Mouse (Mus musculus) embryonic facial prominence, embryonic 14.5 days (tissue): ENCODE data around the gene Olfr312. TPM values are rescaled to one million over a fixed set of nuclear protein-coding genes. Genes with fewer than 3 reads are reported as not detected.

Experiments used
- ATAC-seq: fragments of 200-750 bp; cut with Nextera tagmentation; 2 replicates; pipeline ENCODE4 v1.8.0; 2017; ENCODE audit warnings: low read depth, moderate number of reproducible peaks, moderate TSS enrichment
- DNase-seq: peaks from one replicate; pipeline ENCODE4 v3.0.0-alpha.2; 2015; ENCODE audit warnings: low spot score
- H3K27ac ChIP-seq: fragments of 300-500 bp; sonication (generic); replicated peaks from 2 replicates; pipeline ENCODE4 v1.5.1; 2014; ENCODE audit warnings: low read depth, mild to moderate bottlenecking, low read length, moderate library complexity
- H3K27me3 ChIP-seq: fragments of 300-500 bp; sonication (generic); replicated peaks from 2 replicates; pipeline ENCODE4 v1.6.1; 2014; ENCODE audit warnings: low read length; ENCODE audit not compliant: control insufficient read depth, insufficient read depth
- H3K36me3 ChIP-seq: fragments of 300-500 bp; sonication (generic); 2 replicates; pipeline ENCODE4 v1.6.1; 2014; ENCODE audit warnings: low read length, mixed read lengths; ENCODE audit not compliant: control insufficient read depth, insufficient read depth
- H3K4me1 ChIP-seq: fragments of 300-500 bp; sonication (generic); 2 replicates; pipeline ENCODE4 v1.6.1; 2014; ENCODE audit warnings: antibody characterized with exemption, low read length; ENCODE audit not compliant: control insufficient read depth, insufficient read depth
- H3K4me2 ChIP-seq: fragments of 300-500 bp; sonication (generic); 2 replicates; pipeline ENCODE4 v1.6.1; 2014; ENCODE audit warnings: low read depth, mild to moderate bottlenecking, low read length, moderate library complexity, mixed read lengths
- H3K4me3 ChIP-seq: fragments of 300-500 bp; sonication (generic); 2 replicates; pipeline ENCODE4 v1.5.1; 2014; ENCODE audit warnings: low read depth, mild to moderate bottlenecking, low read length
- H3K9ac ChIP-seq: fragments of 300-500 bp; sonication (generic); 2 replicates; pipeline ENCODE4 v1.6.1; 2014; ENCODE audit warnings: low read depth, mild to moderate bottlenecking, low read length, moderate library complexity, mixed read lengths
- H3K9me3 ChIP-seq: fragments of 300-500 bp; sonication (generic); 2 replicates; pipeline ENCODE4 v1.6.1; 2016; ENCODE audit warnings: low read length; ENCODE audit not compliant: control insufficient read depth
- WGBS: fragments of 180-500 bp; shearing (Covaris S2); extraction: QIAGEN DNeasy Blood & Tissue Kit; methylation state at CpG from one replicate; pipeline ENCODE4 v1.1.7; 2014; 5-methylcytosine and 5-hydroxymethylcytosine counted together
- polyA plus RNA-seq: library from polyadenylated mRNA; unstranded; fragments of >200 nt; fragmentation: Nextera tagmentation; extraction: Ambion mirVana; gene quantifications from 2 replicates; pipeline ENCODE4 v1.2.1, GENCODE M21; 2014

The Olfr312 gene
- polyA plus RNA-seq, 1 experiment from 2014 or later = not detected

DNA sequence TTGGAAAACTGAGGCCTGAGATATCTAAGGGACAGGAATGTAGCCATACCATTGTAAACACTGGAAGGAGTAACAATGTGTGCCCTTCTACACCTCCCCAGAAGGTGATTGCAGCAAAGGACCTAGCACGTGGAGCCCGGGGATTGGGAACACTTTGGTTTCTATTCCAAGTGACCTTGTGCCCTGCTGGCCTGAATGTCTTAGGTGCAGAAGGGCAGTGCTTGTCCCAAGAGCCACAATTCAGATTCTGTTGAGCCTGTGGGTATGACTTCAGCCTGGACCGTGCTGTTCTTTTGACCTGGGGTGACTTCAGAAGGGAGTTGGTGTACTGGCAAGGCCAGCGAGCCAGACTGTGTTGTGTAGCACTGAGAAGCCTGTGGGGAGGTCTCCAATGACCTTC, 41.9 kb downstream of the Olfr312 start:
- DNase-seq (no peak), ATAC-seq (no peak)
- Histone ChIP-seq H3K9ac (no peak overlapping the region), H3K27ac (no peak overlapping the region), H3K4me3 (no peak overlapping the region), H3K4me1 (0 out of 2 replicates have a peak, but pooled peaks cover 6% of the 10 kb centered on the region), H3K27me3 (no peaks in the 10 kb centered on the region), H3K4me2 (no peak overlapping the region), H3K36me3 (peaks cover 13% of the 10 kb centered on the region), H3K9me3 (no peaks in the 10 kb centered on the region)
- 85% methylated on average over 4 of the region's 4 CpGs for WGBS

DNA sequence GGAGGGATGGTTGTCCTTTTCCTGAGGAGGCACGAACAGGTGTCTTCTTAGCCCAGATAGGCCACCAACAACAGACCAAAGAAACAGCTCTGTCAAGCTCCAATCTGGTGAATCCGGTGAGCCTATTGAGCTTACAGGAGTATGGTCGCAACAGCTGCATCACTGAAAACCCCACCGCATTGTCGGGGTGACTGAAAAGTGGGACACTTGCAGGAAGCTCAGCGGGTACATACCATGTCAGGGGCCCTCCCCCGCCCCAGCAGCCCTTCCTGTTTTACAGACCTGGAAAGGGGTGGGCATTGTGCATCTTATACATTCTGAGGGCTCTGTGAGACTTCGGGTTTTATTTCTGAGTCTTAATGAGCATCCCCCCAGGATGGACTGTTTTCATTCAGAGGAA, 54.7 kb downstream of the Olfr312 start:
- Histone ChIP-seq H3K9me3 (no peaks in the 10 kb centered on the region), H3K27me3 (no peaks in the 10 kb centered on the region), H3K4me3 (no peak overlapping the region), H3K27ac (no peak overlapping the region), H3K4me1 (no peaks in the 10 kb centered on the region), H3K4me2 (no peak overlapping the region), H3K36me3 (peaks cover 49% of the 10 kb centered on the region), H3K9ac (no peak overlapping the region)
- no peak for ATAC-seq
- WGBS = 83% methylated on average over 8 of the region's 8 CpGs
- DNase-seq = no peak

Other genes with a start within 250 kb of the Olfr312 start
- gene Olfr324, start 234.1 kb upstream of the Olfr312 start, polyA plus RNA-seq = not detected in 2 replicates
- gene 2210407C18Rik, start 213.2 kb upstream of the Olfr312 start, polyA plus RNA-seq = not detected in 2 replicates
- not detected in 2 replicates for gene Olfr323, start 198.7 kb upstream of the Olfr312 start, polyA plus RNA-seq
- 0.07 and 0.09 TPM in 2 replicates for gene Trim58, start 188.8 kb upstream of the Olfr312 start, polyA plus RNA-seq
- not detected in 2 replicates for gene Olfr322, start 170.5 kb upstream of the Olfr312 start, polyA plus RNA-seq
- not detected in 2 replicates for gene Olfr320, start 148.1 kb upstream of the Olfr312 start, polyA plus RNA-seq
- 0.33 TPM in 1 of 2 replicates, not detected in the other for gene Olfr319, start 130.1 kb upstream of the Olfr312 start, polyA plus RNA-seq
- not detected in 2 replicates for gene Olfr318, start 105.2 kb upstream of the Olfr312 start, polyA plus RNA-seq
- gene Olfr317, start 90.0 kb upstream of the Olfr312 start, polyA plus RNA-seq = not detected in 2 replicates
- gene Olfr316, start 76.5 kb upstream of the Olfr312 start, polyA plus RNA-seq = not detected in 2 replicates
- gene Olfr315, start 56.0 kb upstream of the Olfr312 start, polyA plus RNA-seq = 0.13 TPM in 1 of 2 replicates, not detected in the other
- gene Olfr314, start 46.3 kb upstream of the Olfr312 start, polyA plus RNA-seq = not detected in 2 replicates
- 1.7 and 5.7 TPM in 2 replicates for gene Fam183b, start 27.3 kb upstream of the Olfr312 start, polyA plus RNA-seq
- gene Olfr313, start 14.2 kb upstream of the Olfr312 start, polyA plus RNA-seq = 0.07 TPM in 1 of 2 replicates, not detected in the other
- gene Olfr311, start 10.0 kb downstream of the Olfr312 start, polyA plus RNA-seq = 0.08 TPM in 1 of 2 replicates, not detected in the other
- gene Gm12258, start 17.9 kb downstream of the Olfr312 start, polyA plus RNA-seq = 8.3 and 10.2 TPM in 2 replicates
- 6.4 and 6.7 TPM in 2 replicates for gene 2810021J22Rik, start 38.0 kb downstream of the Olfr312 start, polyA plus RNA-seq
- gene Zfp39, start 75.0 kb downstream of the Olfr312 start, polyA plus RNA-seq = 5.2 and 6.5 TPM in 2 replicates
- 0.07 TPM in 1 of 2 replicates, not detected in the other for gene Btnl10, start 88.7 kb downstream of the Olfr312 start, polyA plus RNA-seq
- gene Rnf187, start 109.7 kb downstream of the Olfr312 start, polyA plus RNA-seq = 256 and 271 TPM in 2 replicates
- 14.9 and 20.8 TPM in 2 replicates for gene Hist3h2ba, start 119.7 kb downstream of the Olfr312 start, polyA plus RNA-seq
- 27.6 and 29.7 TPM in 2 replicates for gene Hist3h2a, start 125.4 kb downstream of the Olfr312 start, polyA plus RNA-seq
- 0.41 and 0.51 TPM in 2 replicates for gene Trim17, start 125.4 kb downstream of the Olfr312 start, polyA plus RNA-seq
- 19.2 and 23.0 TPM in 2 replicates for gene Trim11, start 148.9 kb downstream of the Olfr312 start, polyA plus RNA-seq